Mouse (Mus musculus): ENCODE results near the gene Gcm1.

Gcm1 gene

DNA sequence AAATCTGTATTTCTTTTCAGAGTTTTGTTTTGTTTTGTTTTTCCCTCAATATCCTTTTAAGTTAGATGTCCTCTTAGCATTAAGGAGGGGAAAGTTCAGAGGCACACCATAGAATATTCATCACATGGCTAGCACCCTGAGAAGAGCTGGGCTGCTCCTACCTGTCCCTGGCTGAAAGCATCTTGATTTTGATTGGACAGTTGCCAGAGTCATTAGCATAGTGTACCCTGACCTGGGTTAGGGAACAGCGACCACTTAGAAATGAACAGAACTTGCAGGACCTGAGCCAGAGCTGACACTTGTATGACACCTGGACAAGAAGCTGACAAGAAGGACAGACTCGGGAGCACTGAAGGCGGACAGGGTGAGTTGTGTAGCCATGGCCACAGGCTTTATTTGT, at the start of gene Gcm1:
Gene Gcm1, plus strand, starts transcription at position 248 of the 400 bp plus-strand sequence.
- ATAC-seq (ENCODE audit: insufficient number of reproducible peaks, low FRiP score, low TSS enrichment), result no peak

DNA sequence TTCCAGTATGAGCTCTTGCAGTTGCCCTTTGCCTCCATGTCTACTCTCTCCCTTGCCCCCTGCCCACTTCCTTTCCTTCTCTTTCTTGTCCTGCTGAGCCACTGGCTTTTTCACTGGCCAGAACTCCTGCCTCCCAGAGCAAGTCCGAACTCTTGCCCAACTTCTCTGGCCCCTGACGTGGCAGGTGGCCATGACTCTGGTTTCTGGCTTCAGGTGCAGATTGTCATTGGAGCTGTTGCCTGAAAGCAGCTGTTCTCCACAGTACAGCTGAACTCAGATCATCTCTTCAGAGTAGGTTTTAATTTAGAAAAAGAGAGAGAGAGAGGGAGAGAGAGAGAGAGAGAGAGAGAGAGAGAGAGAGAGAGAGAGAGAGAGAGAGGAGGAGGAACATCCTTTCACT, 48.4 kb upstream of the Gcm1 start:
- ATAC-seq (ENCODE audit: insufficient number of reproducible peaks, low FRiP score, low TSS enrichment), result no peak

DNA sequence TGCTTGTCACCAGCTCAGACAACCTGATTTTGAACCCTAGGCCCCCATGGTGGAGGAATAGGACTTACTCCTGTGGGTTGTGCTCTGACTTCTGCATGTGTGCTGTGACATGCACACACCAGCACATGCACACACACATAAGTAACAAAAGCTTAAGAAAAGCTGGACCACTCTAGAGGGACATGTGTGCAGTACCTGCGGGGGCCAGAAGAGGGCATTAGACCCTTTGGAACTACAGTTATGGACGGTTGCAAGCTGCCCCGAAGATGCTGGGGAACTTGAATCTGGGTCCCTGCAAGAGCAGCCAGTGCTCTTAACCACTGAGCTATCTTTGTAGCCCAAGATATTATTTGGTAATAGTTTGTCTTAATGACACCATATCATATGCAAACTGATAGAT, 46.2 kb upstream of the Gcm1 start:
- ATAC-seq (ENCODE audit: insufficient number of reproducible peaks, low FRiP score, low TSS enrichment), result no peak

DNA sequence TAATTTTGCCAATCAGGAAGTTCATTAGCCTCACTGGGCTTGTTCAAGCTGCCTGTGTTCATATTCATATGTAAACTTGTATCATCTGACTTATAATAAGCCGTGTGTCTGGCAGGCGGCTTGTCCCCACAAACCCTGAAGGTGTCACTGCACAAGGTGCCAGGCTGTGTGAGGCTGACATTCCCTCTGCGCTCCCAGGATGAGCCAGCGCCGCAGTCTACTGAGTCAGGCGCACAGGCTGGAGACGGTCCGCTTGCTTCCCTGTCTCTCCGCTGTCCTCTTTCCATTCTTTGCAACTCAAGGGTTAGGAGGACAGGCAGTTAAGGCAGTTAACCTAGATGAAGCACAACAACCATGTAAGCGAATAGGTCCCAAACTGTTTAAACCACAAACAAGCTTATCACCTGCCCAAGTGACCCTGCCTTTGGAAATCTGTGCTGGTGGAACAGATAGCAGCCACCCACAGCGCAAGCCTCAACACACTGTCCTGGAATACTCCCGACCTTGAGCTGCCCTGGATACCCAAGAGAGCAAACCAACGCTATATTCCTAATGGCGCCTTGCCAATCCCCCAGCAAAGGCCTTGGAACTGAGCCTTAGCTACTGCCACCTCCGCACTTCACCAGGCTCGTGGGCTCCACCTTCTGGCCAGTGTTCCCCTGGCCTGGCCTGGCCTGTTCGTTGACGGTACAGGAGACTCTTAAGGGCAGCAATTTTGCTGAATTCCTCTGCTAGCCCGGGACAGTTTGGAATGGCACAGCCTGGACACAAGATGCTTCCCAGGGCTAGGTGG, 45.3 kb upstream of the Gcm1 start:
- peak; percentile 66 for ATAC-seq (ENCODE audit: insufficient number of reproducible peaks, low FRiP score, low TSS enrichment)

DNA sequence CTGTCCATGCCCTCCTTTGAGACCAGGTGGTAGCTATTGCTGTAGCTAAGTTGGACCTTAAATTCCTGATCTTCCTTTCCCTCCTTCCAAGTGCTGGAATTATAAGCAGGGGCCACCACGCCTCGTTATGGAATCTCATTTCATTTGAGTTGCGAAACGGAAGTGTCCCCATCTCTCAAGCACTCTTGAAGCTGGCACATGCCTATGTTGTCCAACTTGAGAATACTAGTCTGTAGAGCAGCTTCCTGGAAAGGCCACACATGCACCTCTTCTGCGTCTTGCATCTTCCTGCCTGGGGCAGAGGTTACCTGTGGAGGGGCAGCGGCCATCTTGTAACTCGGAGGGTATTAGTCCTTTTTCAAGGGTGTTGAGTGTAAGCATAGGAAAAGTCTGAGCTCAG, 42.3 kb upstream of the Gcm1 start:
- no peak for ATAC-seq (ENCODE audit: insufficient number of reproducible peaks, low FRiP score, low TSS enrichment)

DNA sequence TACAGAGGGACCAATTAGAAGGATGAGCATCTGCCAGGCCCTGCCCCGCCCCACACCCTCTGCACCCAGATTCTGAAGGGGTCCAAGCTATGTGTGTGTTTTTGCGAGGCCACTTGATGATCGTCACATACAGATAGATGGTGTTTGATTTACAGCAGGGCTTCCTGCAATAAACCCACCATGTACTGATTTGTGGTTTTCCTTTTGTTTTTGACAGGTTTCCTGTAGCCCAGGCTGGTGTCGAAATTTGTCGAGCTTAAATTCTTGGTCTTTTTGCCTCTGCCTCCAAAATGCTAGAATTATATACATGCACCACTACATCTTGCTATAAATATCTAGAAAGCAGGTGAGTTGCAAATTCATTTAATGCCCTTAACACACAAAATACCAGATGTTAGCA, 41.5 kb upstream of the Gcm1 start:
- no peak for ATAC-seq (ENCODE audit: insufficient number of reproducible peaks, low FRiP score, low TSS enrichment)

DNA sequence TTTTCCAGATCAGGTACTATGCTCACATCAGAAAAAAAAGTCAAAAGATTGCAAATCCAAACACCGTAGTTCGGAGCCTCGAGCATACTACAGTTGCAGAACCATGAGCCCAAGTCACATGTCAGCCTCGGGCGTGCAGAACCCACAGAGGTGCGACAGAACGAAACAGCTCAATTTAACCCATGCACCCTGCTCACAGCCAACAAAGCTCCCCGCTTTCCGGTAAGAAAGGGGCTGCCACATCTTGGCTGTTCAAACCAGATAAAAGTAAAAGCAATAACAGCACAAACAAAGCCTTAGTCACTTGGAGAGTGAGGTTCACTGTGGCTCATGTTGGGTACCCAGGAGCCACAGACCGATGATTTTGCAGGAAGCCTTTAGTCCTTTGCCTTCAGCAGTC, 41.0 kb upstream of the Gcm1 start:
- ATAC-seq (ENCODE audit: insufficient number of reproducible peaks, low FRiP score, low TSS enrichment), result no peak

DNA sequence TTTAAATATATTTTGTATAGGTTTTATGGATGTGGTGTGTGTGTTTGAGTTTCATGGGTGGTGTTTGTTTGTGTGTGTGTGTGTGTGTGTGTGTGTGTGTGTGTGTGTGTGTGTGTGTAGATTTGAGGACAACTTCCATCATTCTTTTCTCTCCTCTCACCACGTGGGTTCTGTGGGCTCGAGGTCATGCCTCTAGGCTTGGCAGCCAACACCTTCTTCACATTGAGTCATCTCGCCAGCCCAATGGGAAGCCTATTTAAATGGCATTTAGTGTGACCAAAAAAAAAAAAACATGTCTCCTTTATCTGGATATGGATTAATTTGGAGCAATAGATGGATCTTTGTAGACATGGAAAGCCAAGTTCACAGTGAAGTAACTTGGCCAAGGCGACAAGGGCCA, 39.7 kb upstream of the Gcm1 start:
- no peak for ATAC-seq (ENCODE audit: insufficient number of reproducible peaks, low FRiP score, low TSS enrichment)

DNA sequence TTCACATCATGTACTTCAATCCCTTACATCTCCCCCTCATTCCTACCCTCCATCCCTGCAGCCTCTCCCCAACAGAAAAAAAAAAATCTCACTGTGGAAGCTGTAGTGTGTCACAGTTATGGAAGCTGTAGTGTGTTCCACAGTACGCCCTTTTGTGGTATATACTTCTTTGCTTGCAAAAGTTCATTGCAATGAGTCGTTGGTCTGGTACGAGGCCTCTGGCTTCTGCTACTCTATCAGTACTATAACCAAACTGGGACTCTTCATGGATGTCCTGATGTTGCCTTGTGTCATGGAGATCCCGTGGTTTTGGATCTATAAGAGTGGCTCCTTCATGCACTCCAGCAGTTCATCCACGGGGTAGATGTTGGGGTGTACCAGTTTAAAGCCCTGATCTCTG, 39.0 kb upstream of the Gcm1 start:
- no peak for ATAC-seq (ENCODE audit: insufficient number of reproducible peaks, low FRiP score, low TSS enrichment)

DNA sequence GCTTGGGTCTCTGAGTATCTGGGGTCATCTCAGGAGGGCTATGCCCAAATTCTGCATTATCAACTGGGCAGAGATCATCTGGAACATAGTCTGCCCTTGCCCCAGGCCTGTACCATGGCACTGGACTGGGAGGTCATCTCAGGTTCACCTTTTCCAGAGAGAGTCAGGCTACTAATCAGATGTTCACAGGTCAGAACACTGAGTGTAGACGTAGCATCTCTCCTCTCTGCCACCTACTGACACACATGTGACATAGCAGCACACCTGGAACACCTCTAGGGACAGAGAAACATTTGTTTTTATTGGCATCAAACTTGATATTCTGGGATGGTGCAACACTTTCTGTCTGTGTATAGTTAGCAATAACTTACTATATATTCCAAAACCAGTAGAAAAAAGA, 37.9 kb upstream of the Gcm1 start:
- ATAC-seq (ENCODE audit: insufficient number of reproducible peaks, low FRiP score, low TSS enrichment), result no peak

DNA sequence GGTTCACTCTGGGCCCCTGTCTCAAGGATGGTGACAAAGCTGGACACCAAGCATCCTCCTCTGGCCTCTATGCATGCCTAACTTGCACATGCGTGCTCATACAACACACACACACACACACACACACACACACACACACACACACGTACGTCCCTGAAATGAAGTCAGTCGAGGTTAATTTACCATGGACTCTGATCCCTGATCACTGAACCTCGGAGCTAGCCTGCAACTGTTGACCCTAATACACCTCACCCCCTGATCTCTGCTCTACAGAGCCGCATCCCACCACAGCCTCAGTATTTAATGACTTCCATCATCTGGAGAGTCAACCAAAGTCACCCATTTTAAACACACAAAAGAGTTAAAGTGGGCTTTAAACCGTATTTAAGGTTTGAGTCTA, 35.9 kb upstream of the Gcm1 start:
- ATAC-seq (ENCODE audit: insufficient number of reproducible peaks, low FRiP score, low TSS enrichment), result no peak

DNA sequence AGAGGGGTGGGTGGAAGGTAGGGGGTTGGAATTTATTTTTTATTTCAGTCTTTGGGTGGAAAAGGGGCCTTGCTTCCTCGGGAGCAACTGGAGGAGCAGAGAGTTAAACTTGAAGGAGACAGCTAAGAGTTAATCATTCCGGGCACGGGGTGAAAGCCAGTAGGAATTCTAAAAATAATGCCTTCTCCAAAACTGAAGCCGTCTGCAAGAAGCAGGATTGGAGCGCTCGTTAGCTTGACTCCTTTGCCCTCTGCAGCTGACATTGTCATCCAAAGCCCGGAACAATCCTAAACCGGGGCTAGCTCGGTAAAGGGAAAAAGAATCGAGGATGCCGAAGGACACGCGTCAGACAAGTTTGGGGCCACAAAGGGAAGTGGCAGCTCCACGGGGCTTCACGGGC, 35.4 kb upstream of the Gcm1 start:
- ATAC-seq (ENCODE audit: insufficient number of reproducible peaks, low FRiP score, low TSS enrichment), result no peak

DNA sequence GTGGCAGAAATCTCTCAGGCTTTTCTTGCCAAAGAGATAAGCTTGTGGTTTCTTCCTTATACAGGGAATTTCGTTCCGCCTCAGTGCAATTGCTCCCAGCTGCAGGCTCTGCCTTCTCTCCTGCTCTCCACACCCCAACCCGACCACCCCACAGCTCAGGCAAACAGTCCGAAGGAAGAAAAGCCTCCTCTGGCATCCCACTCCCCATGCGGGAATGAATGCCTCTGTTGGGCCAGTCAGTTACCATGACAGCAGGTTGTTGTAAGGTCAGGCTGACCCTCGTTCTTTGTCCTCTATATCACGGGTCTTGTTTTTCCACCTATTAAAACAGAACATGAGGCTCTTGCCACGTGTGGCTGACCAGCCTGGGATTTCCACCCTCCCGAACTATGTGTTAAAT, 30.5 kb upstream of the Gcm1 start:
- no peak for ATAC-seq (ENCODE audit: insufficient number of reproducible peaks, low FRiP score, low TSS enrichment)

DNA sequence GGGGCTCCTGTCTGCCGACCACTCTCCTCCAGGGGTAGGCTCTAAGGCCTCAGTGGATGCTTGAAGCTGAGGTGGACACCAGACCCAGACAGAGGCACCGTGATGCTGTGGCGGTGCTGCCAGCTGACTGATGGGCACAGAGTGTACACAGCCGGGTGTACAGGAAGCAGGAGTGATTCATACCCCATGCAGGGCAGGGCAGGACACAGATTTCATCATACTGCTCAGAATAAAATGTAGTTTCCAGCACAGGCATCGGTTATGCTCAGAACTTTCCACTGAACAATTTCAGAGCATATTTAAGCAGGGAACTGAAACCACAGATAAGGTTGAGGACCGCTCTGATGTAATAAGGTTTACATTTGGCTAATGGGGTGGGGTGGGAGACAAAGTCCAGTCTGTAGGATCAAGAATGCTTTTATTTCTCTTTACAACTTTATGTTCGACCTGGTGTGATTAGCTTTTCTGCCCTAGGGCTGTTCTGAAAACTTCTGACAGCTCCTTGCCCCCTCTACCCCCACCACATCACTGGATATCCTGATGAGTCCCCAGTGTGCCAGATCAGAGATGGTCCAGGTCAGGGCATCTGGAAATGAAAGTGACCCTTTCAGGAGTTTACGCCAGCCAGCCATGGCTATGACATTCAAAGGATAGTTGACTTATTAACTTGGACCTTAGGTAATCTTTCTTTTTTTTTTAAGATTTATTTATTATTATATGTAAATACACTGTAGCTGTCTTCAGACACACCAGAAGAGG, 29.4 kb upstream of the Gcm1 start:
- peak; percentile 45; the same call in 1 of the 2 replicates for ATAC-seq (ENCODE audit: insufficient number of reproducible peaks, low FRiP score, low TSS enrichment)

DNA sequence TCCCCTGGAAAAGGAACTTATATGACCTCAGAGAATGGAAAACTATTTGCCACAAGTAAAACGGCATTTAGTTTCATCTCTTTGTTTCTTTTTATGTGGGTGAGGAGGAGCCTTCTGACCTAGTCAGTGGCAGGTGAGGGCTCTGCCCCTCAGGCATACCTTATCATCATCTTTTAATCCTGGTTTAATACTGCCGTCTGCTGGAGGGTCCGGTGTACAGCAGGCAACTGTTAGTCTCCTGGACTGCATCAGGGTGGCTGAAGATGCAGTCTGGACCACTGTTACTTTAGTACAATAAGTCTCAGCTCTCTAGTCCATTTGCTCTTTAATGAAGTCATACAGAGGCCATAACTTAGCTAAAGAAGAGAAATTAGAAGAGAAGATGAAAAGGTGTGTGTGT, 26.9 kb upstream of the Gcm1 start:
- no peak for ATAC-seq (ENCODE audit: insufficient number of reproducible peaks, low FRiP score, low TSS enrichment)

DNA sequence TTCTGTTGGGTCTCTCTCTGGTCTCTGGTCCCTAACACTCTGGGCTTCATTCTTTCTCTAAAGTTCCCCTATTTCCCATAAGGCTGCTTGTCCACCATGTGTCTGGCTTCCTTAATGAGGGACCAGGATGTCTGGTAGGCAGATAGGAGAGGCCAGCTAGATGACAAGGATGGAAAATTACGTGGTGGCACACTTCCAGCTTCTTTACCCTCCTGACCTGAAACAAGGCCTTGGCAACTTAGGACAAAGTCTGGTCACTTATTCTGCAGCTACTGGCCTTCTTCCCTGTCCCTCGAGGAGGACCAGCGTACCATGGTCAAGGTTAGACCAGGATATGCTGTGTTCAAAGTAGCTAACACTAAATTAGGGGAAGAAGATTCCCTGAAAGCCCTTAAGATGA, 24.6 kb upstream of the Gcm1 start:
- no peak for ATAC-seq (ENCODE audit: insufficient number of reproducible peaks, low FRiP score, low TSS enrichment)

DNA sequence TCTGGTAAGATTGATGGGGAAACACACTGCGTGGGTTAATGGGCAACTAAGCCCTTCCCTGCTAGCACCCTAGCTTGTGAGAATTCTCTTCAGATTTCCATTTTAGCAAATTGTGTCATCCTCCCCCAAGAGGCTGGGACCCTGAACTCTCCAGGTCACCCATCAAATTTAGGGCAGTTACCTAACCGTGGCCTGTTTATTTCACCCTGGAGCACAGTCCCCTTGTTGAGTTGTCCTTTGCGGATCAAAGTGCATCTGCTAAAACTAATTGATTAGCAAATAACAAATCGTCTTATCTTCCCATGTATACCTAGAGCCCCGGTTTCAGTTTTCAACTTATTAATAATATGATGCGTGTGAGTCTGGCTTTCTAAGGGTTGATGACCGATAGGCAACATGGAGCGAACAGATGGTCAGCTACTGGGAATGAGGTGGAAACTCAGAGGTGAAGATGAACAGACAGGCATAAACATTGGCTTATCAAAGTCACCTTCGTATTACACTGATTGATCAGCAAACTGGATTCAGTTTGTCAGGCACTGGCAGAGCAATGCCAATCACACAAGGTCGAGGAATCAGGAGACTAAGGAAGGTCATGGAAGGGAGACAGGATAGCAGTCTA, 20.8 kb upstream of the Gcm1 start:
- no peak for ATAC-seq (ENCODE audit: insufficient number of reproducible peaks, low FRiP score, low TSS enrichment)

DNA sequence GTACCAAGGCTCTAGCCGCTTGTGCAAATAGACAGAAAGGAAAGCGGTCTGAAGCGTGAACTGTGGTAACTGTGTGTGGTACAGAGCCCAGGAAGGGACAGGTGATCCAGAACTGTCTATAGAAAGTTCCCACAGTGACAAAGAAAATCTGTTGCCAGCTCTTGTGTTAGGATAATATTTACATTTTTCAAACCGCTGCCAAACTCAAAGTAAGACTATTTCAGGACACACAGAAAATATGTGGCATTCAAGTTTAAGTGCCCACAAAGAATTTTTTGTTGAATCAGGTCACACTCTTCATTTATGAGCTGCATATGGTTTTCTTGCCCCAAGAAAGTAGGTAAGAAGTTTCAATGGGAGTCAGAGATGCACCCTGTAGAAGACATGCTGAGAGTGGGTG, 18.8 kb upstream of the Gcm1 start:
- no peak for ATAC-seq (ENCODE audit: insufficient number of reproducible peaks, low FRiP score, low TSS enrichment)

DNA sequence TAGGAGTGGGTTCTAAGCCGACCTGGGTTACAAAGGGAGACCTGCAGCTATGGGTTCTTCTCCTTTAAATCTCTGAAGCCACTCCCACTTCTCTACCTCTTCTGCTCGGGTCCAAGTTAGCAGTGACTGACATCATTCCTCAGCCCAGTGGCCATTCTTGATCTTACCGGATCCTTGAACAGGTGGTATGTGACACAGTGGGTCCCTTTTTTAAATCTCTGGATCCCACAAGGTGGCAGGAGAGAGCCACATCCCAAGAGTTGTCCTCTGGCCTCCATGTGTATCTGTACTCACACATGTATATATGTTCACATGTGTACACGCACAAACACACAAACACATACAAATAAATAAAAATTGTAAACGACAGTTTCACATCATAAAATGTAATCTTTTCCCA, 16.4 kb upstream of the Gcm1 start:
- no peak for ATAC-seq (ENCODE audit: insufficient number of reproducible peaks, low FRiP score, low TSS enrichment)

DNA sequence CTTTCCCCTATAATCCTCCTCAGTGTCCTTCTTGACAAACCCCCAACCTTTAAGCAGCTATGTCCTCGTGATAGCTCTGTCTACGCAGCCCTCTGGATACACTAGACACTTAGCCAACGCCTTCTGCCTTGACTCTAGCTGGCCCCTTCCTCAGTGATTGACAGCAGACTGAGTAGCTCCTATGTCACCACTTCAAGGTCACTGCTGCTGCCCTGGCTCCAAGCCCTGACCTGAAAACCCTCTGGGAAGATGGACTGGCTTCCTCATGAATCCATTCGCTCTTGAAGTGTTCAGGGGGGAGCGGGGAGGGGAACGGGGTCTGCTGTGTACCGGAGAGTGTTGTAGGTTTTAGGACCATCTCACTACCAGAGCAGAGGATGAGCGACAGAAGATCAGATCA, 15.9 kb upstream of the Gcm1 start:
- no peak for ATAC-seq (ENCODE audit: insufficient number of reproducible peaks, low FRiP score, low TSS enrichment)

DNA sequence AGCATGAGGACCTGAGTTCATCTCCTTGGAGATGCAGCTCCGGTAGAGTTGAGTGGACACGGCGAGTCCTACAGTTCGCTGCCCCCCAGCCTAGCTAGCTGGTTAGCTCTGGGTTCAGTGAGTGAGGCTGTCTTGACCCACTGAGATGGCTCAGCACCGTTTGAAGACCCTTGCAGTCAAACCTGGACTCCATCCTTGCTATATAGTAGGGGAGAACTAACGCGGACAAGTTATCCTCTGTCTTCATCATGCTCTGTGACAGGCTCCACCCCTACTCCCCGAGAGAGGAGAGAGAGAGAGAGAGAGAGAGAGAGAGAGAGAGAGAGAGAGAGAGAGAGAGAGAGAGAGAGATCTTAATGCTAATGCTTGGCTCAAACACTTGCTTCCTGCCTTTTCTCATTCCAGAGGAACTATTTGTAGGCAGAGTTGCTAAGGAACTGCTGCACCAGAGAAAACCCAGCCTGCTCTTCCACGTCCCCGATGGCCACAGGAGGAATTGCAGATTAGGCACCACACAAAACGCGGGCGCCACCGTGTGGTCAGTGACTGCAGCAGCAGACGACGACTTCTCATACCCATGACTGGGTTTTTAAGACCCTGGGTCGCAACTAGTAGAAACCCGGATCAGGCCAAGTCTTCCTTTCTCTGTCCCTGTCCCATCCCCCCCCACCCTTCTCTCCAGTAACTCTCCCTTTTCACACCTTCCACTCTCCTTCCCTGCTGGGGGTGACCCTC, 12.8 kb upstream of the Gcm1 start:
- peak; percentile 78; the same call in 1 of the 2 replicates for ATAC-seq (ENCODE audit: insufficient number of reproducible peaks, low FRiP score, low TSS enrichment)

All from cerebellum, adult (tissue).